Mouse (Mus musculus) C2C12 (cell line): Measurements from ENCODE around the gene Trak1.

Source experiments
- CEBPB ChIP-seq: IDR thresholded peaks from one replicate; pipeline ENCODE4 v1.6.1; 2011; ENCODE audit warnings: low read depth, mild to moderate bottlenecking, control low read depth, moderate library complexity
- CTCF ChIP-seq: IDR thresholded peaks from one replicate; pipeline ENCODE4 v1.5.1; 2011; ENCODE audit not compliant: control insufficient read depth, insufficient read depth, insufficient read length
- FOSL1 ChIP-seq: IDR thresholded peaks from one replicate; pipeline ENCODE4 v1.8.0; 2011; ENCODE audit warnings: mild to moderate bottlenecking, low read length; ENCODE audit not compliant: poor library complexity, insufficient read depth, severe bottlenecking
- MAX ChIP-seq: IDR thresholded peaks from one replicate; pipeline ENCODE4 v1.6.1; 2011; ENCODE audit warnings: mild to moderate bottlenecking, control low read depth
- MYOG ChIP-seq: IDR thresholded peaks from one replicate; pipeline ENCODE4 v1.6.1; 2011; ENCODE audit not compliant: control insufficient read depth, insufficient read length; ENCODE audit errors: extremely low read depth
- USF1 ChIP-seq: IDR thresholded peaks from one replicate; pipeline ENCODE4 v1.6.1; 2011; ENCODE audit warnings: low read depth, mild to moderate bottlenecking, control low read depth, moderate library complexity

DNA sequence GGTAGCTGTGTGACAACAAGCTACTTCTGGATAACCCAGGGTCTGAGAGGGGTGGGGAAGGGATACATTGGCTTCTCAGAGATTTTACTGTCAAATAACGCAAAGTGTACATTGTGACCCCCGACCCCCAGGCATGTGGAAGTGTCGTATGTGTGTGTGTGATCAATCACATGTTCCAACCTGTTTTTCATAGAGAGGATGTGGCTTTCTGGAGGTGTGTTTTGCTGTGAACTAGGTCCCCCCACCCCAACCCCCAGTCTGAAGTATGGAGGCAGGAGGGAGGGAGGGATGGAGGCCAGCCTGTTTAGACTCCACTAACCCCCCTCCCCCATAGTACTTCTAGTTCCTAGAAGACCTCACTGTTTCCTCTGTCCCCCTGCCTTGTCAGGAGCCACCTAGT lies 157.6 kb downstream of the Trak1 start:
- TF ChIP-seq USF1 (no peak), MAX (no peak), FOSL1 (no peak), MYOG (no peak), CEBPB (no peak), CTCF (no peak)
